Mouse (Mus musculus) liver, postnatal 0 days (tissue): ENCODE data around the gene Aox2.

Experiments
- CTCF ChIP-seq: sonication (generic); IDR thresholded peaks from 2 replicates; pipeline ENCODE4 v1.5.1; 2016; ENCODE audit warnings: antibody characterized with exemption, low read depth
- EP300 ChIP-seq: IDR thresholded peaks from 2 replicates; pipeline ENCODE4 v1.6.1; 2016; ENCODE audit warnings: antibody characterized with exemption, low read depth, mild to moderate bottlenecking

- TF ChIP-seq CTCF (no peak), EP300 (no peak)
Measured at GRCm38 (mm10) chr1:58339901-58340300, 61.8 kb downstream of the Aox2 start.
